ENCODE assay signal across 24 mouse cellular contexts in the genomic region with DNA sequence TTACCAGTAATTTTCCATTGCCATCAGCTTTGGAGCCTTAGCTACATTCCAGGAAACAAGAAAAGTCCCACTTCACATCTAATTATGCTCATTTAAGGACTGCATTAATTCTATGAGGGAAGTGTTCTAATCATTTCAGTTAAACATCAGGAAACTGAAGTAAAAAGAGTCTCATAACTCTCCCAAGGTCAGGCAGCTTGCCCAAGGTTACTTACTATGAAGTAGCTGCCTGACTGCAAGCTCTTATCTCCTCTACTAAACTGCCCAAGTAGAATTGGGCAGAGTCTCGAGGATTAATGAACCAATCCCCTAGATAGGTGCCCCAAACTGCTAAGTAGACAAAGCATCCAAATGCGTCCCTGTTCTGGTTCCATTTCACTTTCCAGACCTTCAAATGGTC. TPM values are rescaled to one million over a fixed set of nuclear protein-coding genes. Genes with fewer than 3 reads are reported as not detected.
DNase-seq lines count a peak whose midpoint lies in the region; ATAC-seq lines count a peak whose summit lies in the region.
"Had no signal": no experiment of that assay in that cellular context is flagged by ENCODE, and none has a peak within 500 bp of the region (broad histone marks: within the 10 kb centered on the region; RNA-seq: fewer than 3 reads in every experiment).

No protein-coding gene starts in this region.

- H3K4me2 ChIP-seq in forebrain, embryonic 13.5 days = no peak overlapping the region
- H3K4me2 ChIP-seq: embryonic facial prominence, embryonic 12.5 days; embryonic facial prominence, embryonic 15.5 days; forebrain, embryonic 15.5 days; heart, embryonic 12.5 days; heart, embryonic 15.5 days; hindbrain, embryonic 13.5 days; intestine, embryonic 15.5 days had no signal

- H3K36me3 ChIP-seq in forebrain, embryonic 13.5 days (ENCODE audit: poor library complexity, severe bottlenecking) = no peaks in the 10 kb centered on the region
- H3K36me3 ChIP-seq: embryonic facial prominence, embryonic 12.5 days; embryonic facial prominence, embryonic 15.5 days; forebrain, embryonic 15.5 days; heart, embryonic 12.5 days; heart, embryonic 15.5 days; hindbrain, embryonic 10.5 days; hindbrain, embryonic 13.5 days; intestine, embryonic 15.5 days had no signal

- intact Hi-C loops in left cerebral cortex, postnatal 14 days (cut with DNase I) = no loop called here

- DNase-seq in ovary, adult 18-20 months (ENCODE audit: low spot score) = peak; percentile 51
- DNase-seq in ovary, postnatal 10 days (ENCODE audit: low spot score) = no peak
- peak; percentile 58 for DNase-seq in adrenal gland, postnatal 10 days
- DNase-seq in adrenal gland, postnatal 36 days = peak; percentile 67 to 74
- DNase-seq in left cerebral cortex, postnatal 14 days (ENCODE audit: low spot score in 2 of 2) = no peak
- DNase-seq: cerebellum, adult 11 months; cerebellum, adult 2 months; cerebellum, adult 9-11 months; cerebellum, postnatal 25 days; gastrocnemius, postnatal 25 days; heart, adult 18-20 months; heart, postnatal 10 days; heart, postnatal 36 days had no signal

- no peaks in the 10 kb centered on the region for H3K27me3 ChIP-seq in forebrain, embryonic 13.5 days
- H3K27me3 ChIP-seq: embryonic facial prominence, embryonic 12.5 days; embryonic facial prominence, embryonic 15.5 days; forebrain, embryonic 15.5 days; heart, embryonic 12.5 days; heart, embryonic 15.5 days; hindbrain, embryonic 13.5 days; intestine, embryonic 15.5 days had no signal

- H3K9ac ChIP-seq in forebrain, embryonic 13.5 days = no peak overlapping the region
- H3K9ac ChIP-seq: embryonic facial prominence, embryonic 12.5 days; embryonic facial prominence, embryonic 15.5 days; forebrain, embryonic 15.5 days; heart, embryonic 12.5 days; heart, embryonic 15.5 days; hindbrain, embryonic 13.5 days; intestine, embryonic 15.5 days had no signal

- ATAC-seq in forebrain, embryonic 13.5 days = no peak
- ATAC-seq: CD4-positive, CD25-positive, alpha-beta regulatory T cell, adult 4 months; forebrain, embryonic 15.5 days; hindbrain, embryonic 16.5 days; intestine, embryonic 15.5 days had no signal

- no peaks in the 10 kb centered on the region for H3K9me3 ChIP-seq in forebrain, embryonic 13.5 days (replicated peaks)
- H3K9me3 ChIP-seq: embryonic facial prominence, embryonic 12.5 days; embryonic facial prominence, embryonic 15.5 days; forebrain, embryonic 15.5 days; heart, embryonic 12.5 days; heart, embryonic 15.5 days; hindbrain, embryonic 10.5 days; hindbrain, embryonic 13.5 days; intestine, embryonic 15.5 days had no signal

- H3K4me3 ChIP-seq in forebrain, embryonic 13.5 days = no peak overlapping the region
- H3K4me3 ChIP-seq: embryonic facial prominence, embryonic 12.5 days; embryonic facial prominence, embryonic 15.5 days; forebrain, embryonic 15.5 days; heart, embryonic 12.5 days; heart, embryonic 15.5 days; hindbrain, embryonic 10.5 days; hindbrain, embryonic 13.5 days; intestine, embryonic 15.5 days had no signal

- H3K4me1 ChIP-seq in forebrain, embryonic 13.5 days = no peaks in the 10 kb centered on the region
- H3K4me1 ChIP-seq: embryonic facial prominence, embryonic 15.5 days; forebrain, embryonic 15.5 days; heart, embryonic 12.5 days; heart, embryonic 15.5 days; hindbrain, embryonic 10.5 days; hindbrain, embryonic 13.5 days; intestine, embryonic 15.5 days had no signal

- H3K27ac ChIP-seq in forebrain, embryonic 13.5 days = no peak overlapping the region
- H3K27ac ChIP-seq: embryonic facial prominence, embryonic 12.5 days; embryonic facial prominence, embryonic 15.5 days; forebrain, embryonic 15.5 days; heart, embryonic 15.5 days; hindbrain, embryonic 10.5 days; hindbrain, embryonic 13.5 days; intestine, embryonic 15.5 days had no signal

- WGBS in forebrain, embryonic 13.5 days = 58% methylated on average over 2 of the region's 2 CpGs

RNA-seq across cellular contexts. Expression of gene Magi2, which starts 19.6 kb away (rescaled TPM):
- 1 to 10 TPM; 4.7 to 6.1 TPM for total RNA-seq in adrenal gland, postnatal 10 days (2021)
- 10 to 100 TPM in 1 of 2 experiments, 1 to 10 TPM in 1; 6.1 to 12.5 TPM for total RNA-seq in adrenal gland, postnatal 36 days (2021)
- total RNA-seq in left cerebral cortex, postnatal 14 days (2021) = 100 to 1,000 TPM in 1 of 2 experiments, 10 to 100 TPM in 1; 98.1 to 102 TPM
- polyA plus RNA-seq in forebrain, embryonic 13.5 days (2015; fragmentation: Nextera tagmentation; extraction: Ambion mirVana) = 18.6 and 24.0 TPM in 2 replicates

Comparison
In these comparisons a context has a peak if more than half of its experiments do, and no peak if none do; other contexts are left out.
1. DNase-seq: peak in ovary, adult 18-20 months (single experiment), adrenal gland, postnatal 10 days (single experiment) and adrenal gland, postnatal 36 days (2 of 2); none in ovary, postnatal 10 days (single experiment) and left cerebral cortex, postnatal 14 days (0 of 2).
2. RNA of gene Magi2, which starts 19.6 kb away (total RNA-seq): 98.1 to 102 TPM in left cerebral cortex, postnatal 14 days; 6.1 to 12.5 TPM in adrenal gland, postnatal 36 days and 4.7 to 6.1 TPM in adrenal gland, postnatal 10 days; every median in the first group is over 4 times any median in the second.